Mouse (Mus musculus) adrenal gland, postnatal 10 days (tissue): ENCODE results near the gene Vmn1r29. TPM values are rescaled to one million over a fixed set of nuclear protein-coding genes. Genes with fewer than 3 reads are reported as not detected.
A peak's percentile ranks its signal among the peaks of the same experiment; 100 is the strongest.
"Not testable (repeated sequence)": the region's sequence is repeated elsewhere in the genome, so short reads cannot be mapped to it uniquely, and the experiment has no call there.

Experiments used
- DNase-seq: peaks from one replicate; pipeline ENCODE4 v3.0.0; 2021; ENCODE audit warnings: mixed read lengths
- long read RNA-seq, 2 experiments: library from polyadenylated mRNA; stranded (forward); transcript quantifications; one replicate each; pipeline ENCODE4 v2.0.0; 2021
- total RNA-seq, 2 experiments: library from RNA; stranded (reverse); gene quantifications; 2 replicates each; pipeline ENCODE4 v1.2.3; 2021

Gene Vmn1r29
- not detected for total RNA-seq
- long read RNA-seq, experiment 1 = 0 reads
- long read RNA-seq, experiment 2 = 0 reads

GRCm38 (mm10) chr6:58301249-58301648, at the start of gene Vmn1r29:
Vmn1r29 (plus strand) TSS chr6:58301549.
- DNase-seq = no peak

DNA sequence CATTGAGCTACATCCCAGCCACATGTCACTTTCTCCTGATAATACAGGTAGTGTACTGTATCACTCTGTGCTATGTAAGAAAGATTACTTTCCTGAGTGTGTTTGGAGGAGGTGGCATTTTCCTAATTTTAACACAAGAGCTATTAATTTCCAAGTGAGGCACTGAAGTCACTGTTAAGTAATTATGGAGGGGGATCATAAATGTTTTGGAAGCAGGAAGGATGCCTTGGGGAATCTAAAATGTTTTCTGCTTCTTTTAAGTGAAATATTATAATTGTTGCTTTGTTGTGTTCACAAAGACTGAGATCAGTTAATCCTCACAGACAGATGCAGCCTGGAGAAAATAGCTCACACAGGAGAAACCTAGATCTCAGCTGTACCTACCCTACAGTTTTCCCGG, 39.6 kb upstream of the Vmn1r29 start, which contains the start of gene Vmn1r28:
TSS of gene Vmn1r28 (plus strand) at position 301 of the 400 bp plus-strand sequence.
- DNase-seq = no peak

GRCm38 (mm10) chr6:58279661-58280060, 21.7 kb upstream of the Vmn1r29 start:
- not testable (repeated sequence) for DNase-seq

DNA sequence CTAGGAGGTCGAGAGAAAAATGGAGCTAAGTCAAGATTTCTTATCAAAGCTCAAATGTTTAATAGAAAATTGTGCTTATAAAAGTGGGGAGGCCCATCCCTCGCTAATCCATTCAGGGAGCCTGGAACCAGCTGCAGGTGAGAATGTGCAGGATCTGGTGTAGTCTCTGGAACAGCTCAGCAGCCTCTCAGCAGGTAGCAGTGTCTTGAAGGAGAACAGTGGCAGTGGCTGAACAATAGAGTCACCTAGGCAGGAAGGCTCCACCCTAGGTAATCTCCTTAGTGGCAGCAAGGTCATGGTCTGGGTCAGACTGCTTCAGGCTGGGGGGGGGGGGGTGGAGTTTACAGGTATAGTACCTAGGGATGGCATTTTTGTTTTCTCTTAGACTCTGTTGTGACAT, 9.1 kb upstream of the Vmn1r29 start:
- no peak for DNase-seq

DNA sequence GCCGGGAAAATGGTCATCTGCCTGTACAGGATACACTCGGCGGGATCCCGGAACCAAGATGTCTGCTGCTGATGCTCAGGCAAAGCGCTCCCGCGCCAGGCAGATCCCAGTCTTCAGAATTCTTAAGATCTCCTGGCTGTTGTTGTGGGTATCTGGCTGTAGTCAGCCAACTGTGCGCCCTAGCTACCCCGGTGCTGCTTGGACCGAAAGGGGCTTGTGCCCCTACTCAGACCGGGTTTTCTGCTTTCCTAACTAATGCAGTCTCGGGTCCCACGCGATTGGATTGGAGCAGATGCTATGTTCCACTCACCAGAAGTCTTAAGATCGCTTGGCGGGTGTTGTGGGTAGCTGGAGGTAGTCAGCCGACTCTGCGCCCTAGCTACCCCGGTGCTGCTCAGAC, 2.8 kb upstream of the Vmn1r29 start:
- not testable (repeated sequence) for DNase-seq

DNA sequence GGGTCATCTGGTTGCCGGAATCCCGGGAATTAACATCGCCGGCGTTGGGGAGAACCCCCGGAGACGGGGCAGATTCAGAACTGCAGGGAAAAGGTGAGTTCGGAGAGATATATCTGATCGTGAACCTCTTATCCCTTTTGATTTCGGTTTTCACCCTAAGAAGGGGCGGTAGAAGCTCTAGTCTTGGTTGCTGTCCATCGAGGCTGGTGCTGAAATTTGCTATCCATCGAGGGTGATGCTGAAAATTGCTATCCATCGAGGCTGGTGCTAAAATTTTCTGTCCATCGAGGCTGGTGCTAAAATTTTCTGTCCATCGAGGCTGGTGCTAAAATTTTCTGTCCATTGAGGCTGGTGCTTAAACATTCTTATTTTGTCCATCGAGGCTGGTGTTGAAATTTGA, 29.3 kb downstream of the Vmn1r29 start:
- DNase-seq = peak; percentile 1

Other genes starting within 250 kb of the Vmn1r29 start
- not detected for gene Vmn1r27, start 82.7 kb upstream of the Vmn1r29 start, total RNA-seq
- gene Vmn1r28, start 39.5 kb upstream of the Vmn1r29 start, total RNA-seq = not detected
- gene Vmn1r30, start 141.8 kb downstream of the Vmn1r29 start, total RNA-seq = not detected
- gene Vmn1r31, start 173.8 kb downstream of the Vmn1r29 start, total RNA-seq = not detected